Mouse (Mus musculus) forebrain, embryonic 16.5 days (tissue): Measurements from ENCODE around the gene Nup210. TPM values are rescaled to one million over a fixed set of nuclear protein-coding genes. Genes with fewer than 3 reads are reported as not detected.

Source experiments
- ATAC-seq: fragments of 200-750 bp; cut with Nextera tagmentation; 2 replicates; pipeline ENCODE4 v1.8.0; 2017; ENCODE audit warnings: mild to moderate bottlenecking, moderate library complexity
- H3K27ac ChIP-seq: fragments of 300-500 bp; sonication (generic); 2 replicates; pipeline ENCODE4 v1.5.1; 2014; ENCODE audit warnings: low read length, control low read depth
- H3K27me3 ChIP-seq: fragments of 300-500 bp; sonication (generic); replicated peaks from 2 replicates; pipeline ENCODE4 v1.6.1; 2014; ENCODE audit warnings: low read length; ENCODE audit not compliant: control insufficient read depth, insufficient read depth
- H3K36me3 ChIP-seq: fragments of 300-500 bp; sonication (generic); 2 replicates; pipeline ENCODE4 v1.6.1; 2014; ENCODE audit not compliant: control insufficient read depth, insufficient read depth
- H3K4me1 ChIP-seq: fragments of 300-500 bp; sonication (generic); replicated peaks from 2 replicates; pipeline ENCODE4 v1.6.1; 2014; ENCODE audit warnings: low read length; ENCODE audit not compliant: control insufficient read depth, insufficient read depth
- H3K4me2 ChIP-seq: fragments of 300-500 bp; sonication (generic); 2 replicates; pipeline ENCODE4 v1.6.1; 2014; ENCODE audit warnings: mild to moderate bottlenecking, low read length, control low read depth
- H3K4me3 ChIP-seq: fragments of 300-500 bp; sonication (generic); replicated peaks from 2 replicates; pipeline ENCODE4 v1.5.1; 2014; ENCODE audit warnings: mild to moderate bottlenecking, low read length, control low read depth
- H3K9ac ChIP-seq: fragments of 300-500 bp; sonication (generic); replicated peaks from 2 replicates; pipeline ENCODE4 v1.6.1; 2014; ENCODE audit warnings: low read depth, low read length, control low read depth
- H3K9me3 ChIP-seq: fragments of 300-500 bp; sonication (generic); 2 replicates; pipeline ENCODE4 v1.6.1; 2016; ENCODE audit warnings: low read length; ENCODE audit not compliant: control insufficient read depth
- WGBS: fragments of 180-500 bp; shearing (Covaris S2); extraction: QIAGEN DNeasy Blood & Tissue Kit; methylation state at CpG from one replicate; pipeline ENCODE4 v1.1.7; 2014; 5-methylcytosine and 5-hydroxymethylcytosine counted together
- polyA plus RNA-seq: library from polyadenylated mRNA; unstranded; fragments of >200 nt; fragmentation: Nextera tagmentation; extraction: Ambion mirVana; gene quantifications from 2 replicates; pipeline ENCODE4 v1.2.1, GENCODE M21; 2015

Gene Nup210
- polyA plus RNA-seq, 1 experiment from 2014 or later: 21.1 TPM

DNA sequence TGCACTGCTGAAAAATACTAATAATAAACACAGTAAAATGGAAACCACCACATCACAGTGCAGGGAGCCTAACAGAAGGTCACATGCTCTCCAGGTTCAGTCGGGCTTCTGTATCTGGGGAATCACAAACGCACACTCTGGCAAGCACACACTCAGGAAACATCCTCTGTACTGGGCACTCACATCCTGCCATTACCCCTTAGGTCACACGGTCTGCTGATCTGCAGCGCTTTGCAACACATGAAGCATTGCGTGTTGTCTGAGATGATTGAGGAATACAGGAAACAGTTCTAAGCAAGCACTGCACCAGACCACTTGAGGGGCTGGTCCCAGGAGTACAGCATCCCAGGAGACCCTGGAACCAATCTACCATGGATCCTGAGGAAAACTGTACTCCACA, 16.0 kb downstream of the Nup210 start:
- ATAC-seq: no peak
- Histone ChIP-seq H3K9me3 (no peaks in the 10 kb centered on the region), H3K9ac (no peak overlapping the region), H3K27ac (no peak overlapping the region), H3K4me2 (no peak overlapping the region), H3K36me3 (peaks cover 3% of the 10 kb centered on the region; the same call in 1 of the 2 replicates), H3K4me3 (no peak overlapping the region), H3K27me3 (no peaks in the 10 kb centered on the region), H3K4me1 (no peaks in the 10 kb centered on the region)
- WGBS: 94% methylated on average over 5 of the region's 5 CpGs

DNA sequence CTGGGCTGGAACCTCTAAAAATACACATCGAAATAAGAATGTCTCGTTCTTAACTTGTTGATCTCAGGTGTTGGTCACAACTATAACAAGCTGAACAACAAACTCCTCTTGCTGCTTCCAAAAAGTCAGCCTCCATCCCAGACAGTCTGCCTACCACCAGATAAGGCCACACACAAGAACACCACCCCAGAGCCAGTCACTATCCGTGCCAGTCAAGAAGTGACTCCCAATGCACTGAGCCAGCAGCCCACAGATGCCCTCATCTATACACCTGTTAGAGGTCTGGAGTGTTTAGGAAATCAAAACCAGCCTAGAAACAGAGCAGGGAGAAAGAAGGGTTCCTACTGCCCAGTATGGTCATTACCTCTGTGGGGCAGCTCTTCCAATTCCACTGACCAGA, 18.8 kb downstream of the Nup210 start:
- peaks cover 8% of the 10 kb centered on the region for H3K36me3 ChIP-seq
- no peak for ATAC-seq
- no peaks in the 10 kb centered on the region for H3K4me1 ChIP-seq
- no peak overlapping the region for H3K27ac ChIP-seq
- H3K4me3 ChIP-seq: no peak overlapping the region
- no peak overlapping the region for H3K9ac ChIP-seq
- no peak overlapping the region for H3K4me2 ChIP-seq
- H3K9me3 ChIP-seq: no peaks in the 10 kb centered on the region
- H3K27me3 ChIP-seq: no peaks in the 10 kb centered on the region
- 100% methylated on average over 3 of the region's 3 CpGs for WGBS

- H3K27ac ChIP-seq: no peak overlapping the region
- H3K4me1 ChIP-seq: no peaks in the 10 kb centered on the region
- H3K27me3 ChIP-seq: no peaks in the 10 kb centered on the region
- WGBS: 93% methylated on average over 2 of the region's 2 CpGs
- no peak for ATAC-seq
- no peak overlapping the region for H3K9ac ChIP-seq
- no peak overlapping the region for H3K4me2 ChIP-seq
- H3K9me3 ChIP-seq: no peaks in the 10 kb centered on the region
- H3K4me3 ChIP-seq: no peak overlapping the region
- H3K36me3 ChIP-seq: peaks cover 8% of the 10 kb centered on the region
These were observed 21.5 kb downstream of the Nup210 start for GRCm38 (mm10) chr6:91095072-91095601.

DNA sequence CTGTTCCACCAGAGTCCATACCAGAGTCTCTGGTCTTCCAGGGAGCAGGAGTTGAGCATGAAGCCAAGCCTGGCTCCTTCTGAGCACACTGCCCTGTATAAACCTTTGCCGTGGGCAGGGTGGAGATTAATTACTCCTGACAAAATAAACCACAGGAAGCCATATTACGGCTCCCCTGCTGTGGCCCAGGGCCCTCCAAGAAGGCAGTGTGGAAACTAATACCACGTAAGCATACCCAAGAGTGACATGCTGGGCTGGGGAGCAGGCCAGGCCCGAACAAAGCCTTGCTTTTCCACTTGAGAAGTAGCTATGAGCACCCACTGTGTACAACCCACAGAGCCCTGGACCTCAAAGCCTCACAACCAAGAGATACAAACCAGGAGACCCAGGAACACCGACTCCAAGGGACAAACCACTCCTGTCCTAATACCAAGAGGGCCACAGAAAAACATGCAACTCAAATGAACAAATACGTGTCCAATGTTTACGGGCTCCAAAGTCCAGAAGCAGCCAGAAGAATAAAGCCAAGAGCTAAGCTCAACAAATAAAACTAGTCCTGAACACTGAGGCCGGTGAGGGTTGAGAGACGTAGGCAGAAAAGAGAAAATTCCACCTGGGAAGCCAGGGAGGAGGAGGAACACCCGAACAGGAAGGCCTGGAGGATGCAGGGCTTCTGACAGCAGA, 24.3 kb downstream of the Nup210 start:
- no peak overlapping the region for H3K4me3 ChIP-seq
- no peaks in the 10 kb centered on the region for H3K27me3 ChIP-seq
- no peaks in the 10 kb centered on the region for H3K4me1 ChIP-seq
- H3K9ac ChIP-seq: no peak overlapping the region
- H3K9me3 ChIP-seq: no peaks in the 10 kb centered on the region
- H3K36me3 ChIP-seq: peaks cover 5% of the 10 kb centered on the region
- H3K4me2 ChIP-seq: no peak overlapping the region
- no peak overlapping the region for H3K27ac ChIP-seq
- no peak for ATAC-seq
- 82% methylated on average over 10 of the region's 10 CpGs for WGBS

GRCm38 (mm10) chr6:91085114-91085892, 31.3 kb downstream of the Nup210 start:
- Histone ChIP-seq H3K27me3 (no peaks in the 10 kb centered on the region), H3K9me3 (no peaks in the 10 kb centered on the region), H3K9ac (no peak overlapping the region), H3K4me1 (no peaks in the 10 kb centered on the region), H3K4me3 (no peak overlapping the region), H3K4me2 (no peak overlapping the region), H3K27ac (no peak overlapping the region), H3K36me3 (peaks cover 10% of the 10 kb centered on the region)
- no peak for ATAC-seq
- WGBS: 83% methylated on average over 5 of the region's 5 CpGs

DNA sequence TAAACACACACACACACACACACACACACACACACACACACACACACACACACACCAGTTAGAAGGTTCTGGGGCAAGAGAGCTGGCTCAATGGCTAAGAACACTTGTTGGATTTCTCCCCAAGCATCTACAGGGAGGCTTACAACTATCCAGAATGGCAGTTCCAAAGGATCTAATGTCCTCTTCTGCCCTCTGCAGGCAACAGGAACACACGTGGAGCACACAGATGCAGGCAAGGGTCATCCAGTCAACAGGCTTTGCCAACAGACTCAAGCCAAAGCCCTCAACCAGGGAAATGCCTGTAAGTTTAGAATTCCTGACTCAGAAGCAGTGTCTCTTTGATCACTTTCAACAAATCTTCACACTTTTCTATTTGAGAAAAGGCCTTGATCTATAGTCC, 36.6 kb downstream of the Nup210 start:
- Histone ChIP-seq H3K4me1 (peaks cover 4% of the 10 kb centered on the region; the same call in 1 of the 2 replicates), H3K9ac (no peak overlapping the region), H3K27me3 (no peaks in the 10 kb centered on the region), H3K27ac (no peak overlapping the region), H3K36me3 (peaks cover 4% of the 10 kb centered on the region; the same call in 1 of the 2 replicates), H3K4me3 (no peak overlapping the region), H3K9me3 (no peaks in the 10 kb centered on the region), H3K4me2 (no peak overlapping the region)
- ATAC-seq: no peak
- WGBS: 53% methylated on average over 1 of the region's 1 CpGs

- 64% methylated on average over 9 of the region's 9 CpGs for WGBS
- Histone ChIP-seq H3K4me1 (peaks cover 4% of the 10 kb centered on the region; the same call in 1 of the 2 replicates), H3K36me3 (peaks cover 13% of the 10 kb centered on the region; the same call in 1 of the 2 replicates), H3K4me3 (no peak overlapping the region), H3K9me3 (no peaks in the 10 kb centered on the region), H3K9ac (no peak overlapping the region), H3K4me2 (no peak overlapping the region), H3K27ac (peak overlapping the region; percentile 42), H3K27me3 (no peaks in the 10 kb centered on the region)
- peak; percentile 78 for ATAC-seq
These were observed 40.4 kb downstream of the Nup210 start for GRCm38 (mm10) chr6:91076249-91076648.

DNA sequence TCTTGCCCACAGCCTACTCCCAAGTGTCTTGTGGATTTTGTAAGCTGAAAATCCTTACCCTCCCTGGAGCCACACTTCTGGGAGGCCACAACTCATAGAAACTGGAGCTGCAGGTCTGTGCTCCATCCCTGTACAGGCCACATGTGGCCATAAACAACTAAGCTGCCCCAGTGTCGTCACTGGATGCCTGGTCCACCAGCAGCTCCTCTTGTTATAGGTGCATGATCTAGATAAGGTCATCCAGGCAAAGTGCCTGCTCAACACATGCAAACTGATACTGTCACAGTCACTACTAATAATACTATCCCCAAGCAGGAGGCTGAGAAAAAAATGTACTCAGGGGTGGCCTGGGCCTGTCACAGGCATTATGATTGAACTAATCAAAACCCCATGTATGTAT, 48.1 kb downstream of the Nup210 start:
- Histone ChIP-seq H3K9me3 (no peaks in the 10 kb centered on the region), H3K9ac (no peak overlapping the region), H3K4me1 (no peaks in the 10 kb centered on the region), H3K4me2 (no peak overlapping the region), H3K4me3 (no peak overlapping the region), H3K36me3 (peaks cover 15% of the 10 kb centered on the region; the same call in 1 of the 2 replicates), H3K27me3 (no peaks in the 10 kb centered on the region), H3K27ac (no peak overlapping the region)
- no peak for ATAC-seq
- WGBS: 90% methylated on average over 1 of the region's 1 CpGs

GRCm38 (mm10) chr6:91067048-91067447, 49.6 kb downstream of the Nup210 start:
- H3K4me2 ChIP-seq: no peak overlapping the region
- no peak overlapping the region for H3K4me3 ChIP-seq
- H3K4me1 ChIP-seq: no peaks in the 10 kb centered on the region
- no peak for ATAC-seq
- 92% methylated on average over 3 of the region's 3 CpGs for WGBS
- H3K9me3 ChIP-seq: no peaks in the 10 kb centered on the region
- no peak overlapping the region for H3K9ac ChIP-seq
- peaks cover 5% of the 10 kb centered on the region; the same call in 1 of the 2 replicates for H3K36me3 ChIP-seq
- no peak overlapping the region for H3K27ac ChIP-seq
- no peaks in the 10 kb centered on the region for H3K27me3 ChIP-seq
